Mouse (Mus musculus) frontal cortex, postnatal 25 days (tissue): ENCODE measurements around the gene Bcam.

Experiments
- DNase-seq, 2 experiments: peaks; one replicate each; pipeline ENCODE4 v3.0.0; 2022; ENCODE audit warnings: low spot score in 2 of 2

Bcam gene

GRCm38 (mm10) chr7:19785874-19786458 lies 15.2 kb upstream of the Bcam start:
- no peak for DNase-seq

GRCm38 (mm10) chr7:19784764-19785535 lies 14.1 kb upstream of the Bcam start:
- no peak for DNase-seq

- no peak for DNase-seq
Observed at GRCm38 (mm10) chr7:19783630-19784029, 12.8 kb upstream of the Bcam start.

- no peak for DNase-seq
Observed at GRCm38 (mm10) chr7:19782645-19783044, 11.8 kb upstream of the Bcam start.

GRCm38 (mm10) chr7:19781741-19782140 lies 10.9 kb upstream of the Bcam start:
- no peak for DNase-seq

GRCm38 (mm10) chr7:19779903-19780302 lies 9.1 kb upstream of the Bcam start:
- DNase-seq: no peak

- no peak for DNase-seq
Observed at GRCm38 (mm10) chr7:19778645-19779044, 7.8 kb upstream of the Bcam start.

- DNase-seq: no peak
Observed at GRCm38 (mm10) chr7:19777049-19777723, 6.4 kb upstream of the Bcam start.

GRCm38 (mm10) chr7:19771682-19772081 lies 866 bp upstream of the Bcam start:
- no peak for DNase-seq

GRCm38 (mm10) chr7:19770375-19770754 lies 451 bp downstream of the Bcam start:
- DNase-seq: peak; percentile 42

- DNase-seq: no peak
Observed at GRCm38 (mm10) chr7:19769434-19770374, 1.1 kb downstream of the Bcam start.

- no peak for DNase-seq
Observed at GRCm38 (mm10) chr7:19769001-19769400, 1.8 kb downstream of the Bcam start.

GRCm38 (mm10) chr7:19768251-19768650 lies 2.6 kb downstream of the Bcam start:
- no peak for DNase-seq

- DNase-seq: no peak
Observed at GRCm38 (mm10) chr7:19764581-19764980, 6.2 kb downstream of the Bcam start.

- no peak for DNase-seq
Observed at GRCm38 (mm10) chr7:19763829-19764477, 6.9 kb downstream of the Bcam start.

- no peak for DNase-seq
Observed at GRCm38 (mm10) chr7:19762283-19762682, 8.5 kb downstream of the Bcam start.

- DNase-seq: no peak
Observed at GRCm38 (mm10) chr7:19760021-19760420, 10.8 kb downstream of the Bcam start.

- DNase-seq: no peak
Observed at GRCm38 (mm10) chr7:19758623-19759022, 12.2 kb downstream of the Bcam start.

GRCm38 (mm10) chr7:19755851-19756786 lies 14.7 kb downstream of the Bcam start:
- no peak for DNase-seq

- no peak for DNase-seq
Observed at GRCm38 (mm10) chr7:19755008-19755407, 15.8 kb downstream of the Bcam start.
